Mouse (Mus musculus): ENCODE measurements around the gene Adad1.

Adad1 gene

DNA sequence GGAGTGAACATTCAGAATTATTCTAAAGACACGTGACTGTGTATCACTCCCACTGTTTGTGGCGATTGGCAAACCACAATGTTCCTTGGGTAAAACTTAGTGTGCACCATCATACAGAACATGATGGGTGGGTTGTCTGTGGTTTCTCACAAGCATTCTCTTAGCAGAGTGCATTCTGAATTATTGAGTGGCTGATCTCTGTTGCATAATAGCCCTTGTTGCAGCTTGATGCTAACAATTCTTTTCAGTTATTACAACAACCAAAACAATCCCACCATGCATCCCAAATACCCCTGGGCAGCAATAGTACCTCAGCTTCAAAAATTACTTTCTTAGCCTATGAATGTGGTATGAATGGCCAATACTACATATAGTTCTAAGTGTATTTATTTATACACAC is 106.0 kb downstream of the Adad1 start:
- DNase-seq (ENCODE audit: low read depth), result no peak

Data from c-Kit-positive CD71-positive TER-119-negative erythroid progenitor cells, embryonic 14.5 days (primary cell).